8 mouse cellular contexts compared by ENCODE assay signal in the genomic region with DNA sequence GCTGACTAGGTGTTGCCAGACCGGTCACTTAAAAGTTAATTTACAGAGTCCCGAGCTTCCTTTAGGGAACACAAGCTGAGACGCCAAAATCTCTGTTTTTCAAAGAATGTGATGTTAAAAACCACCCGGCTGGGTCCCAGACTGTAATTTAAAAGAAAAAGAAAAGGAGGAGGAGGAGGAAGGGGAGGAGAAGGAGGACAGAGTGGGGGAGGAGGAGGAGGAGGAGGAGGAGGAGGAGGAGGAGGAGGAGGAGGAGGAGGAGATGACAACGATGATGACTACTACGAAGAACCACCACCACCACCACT. TPM values are rescaled to one million over a fixed set of nuclear protein-coding genes. Genes with fewer than 3 reads are reported as not detected.
DNase-seq lines count a peak whose midpoint lies in the region; ATAC-seq and TF ChIP-seq lines count a peak whose summit lies in the region.

No protein-coding gene starts in this region.

- peak overlapping the region; percentile 74 for H3K27ac ChIP-seq in heart, embryonic 13.5 days (replicated peaks)
- no peak overlapping the region for H3K27ac ChIP-seq in testis, adult 2 months (ENCODE audit: control insufficient read depth, insufficient read depth, low read depth, low read length)
- no peak overlapping the region for H3K27ac ChIP-seq in midbrain, embryonic 10.5 days (replicated peaks)

- peaks cover 22% of the 10 kb centered on the region for H3K4me1 ChIP-seq in heart, embryonic 13.5 days
- H3K4me1 ChIP-seq in testis, adult 2 months (ENCODE audit: control insufficient read depth, insufficient read depth, low read length) = peaks cover 7% of the 10 kb centered on the region
- H3K4me1 ChIP-seq in midbrain, embryonic 10.5 days = peaks cover 22% of the 10 kb centered on the region

- H3K27me3 ChIP-seq in heart, embryonic 13.5 days (replicated peaks) = 0 out of 2 replicates have a peak, but pooled peaks cover 4% of the 10 kb centered on the region
- H3K27me3 ChIP-seq in testis, adult 2 months (ENCODE audit: control insufficient read depth, insufficient read depth, low read length) = no peaks in the 10 kb centered on the region
- no peaks in the 10 kb centered on the region for H3K27me3 ChIP-seq in midbrain, embryonic 10.5 days (ENCODE audit: low read depth, poor library complexity, severe bottlenecking)

- 0 out of 2 replicates have a peak, but pooled peaks cover 7% of the 10 kb centered on the region for H3K9me3 ChIP-seq in heart, embryonic 13.5 days
- no peaks in the 10 kb centered on the region; the same call in 1 of the 2 replicates for H3K9me3 ChIP-seq in midbrain, embryonic 10.5 days (replicated peaks)

- no peak for TF ChIP-seq POLR2A in testis, adult 2 months (IDR thresholded peaks at IDR 0.05; ENCODE audit: control insufficient read depth, low read depth, low read length)

- 21% methylated on average over 6 of the region's 6 CpGs for WGBS in heart, embryonic 13.5 days
- 24% methylated on average over 6 of the region's 6 CpGs for WGBS in midbrain, embryonic 10.5 days

- peak overlapping the region; percentile 38 for H3K4me3 ChIP-seq in heart, embryonic 13.5 days
- H3K4me3 ChIP-seq in testis, adult 2 months (ENCODE audit: control insufficient read depth, low read depth, low read length) = peak overlapping the region; percentile 72
- H3K4me3 ChIP-seq in midbrain, embryonic 10.5 days = peak overlapping the region; percentile 47

- no peaks in the 10 kb centered on the region for H3K36me3 ChIP-seq in heart, embryonic 13.5 days
- H3K36me3 ChIP-seq in testis, adult 2 months (ENCODE audit: control insufficient read depth, insufficient read depth, low read length) = no peaks in the 10 kb centered on the region
- H3K36me3 ChIP-seq in midbrain, embryonic 10.5 days = no peaks in the 10 kb centered on the region

- peak overlapping the region; percentile 69 for H3K4me2 ChIP-seq in heart, embryonic 13.5 days

- TF ChIP-seq CTCF in testis, adult 2 months (IDR thresholded peaks at IDR 0.05; ENCODE audit: control insufficient read depth, insufficient read depth, insufficient replicate concordance, low read depth, low read length) = no peak

- no peak for ATAC-seq in heart, embryonic 13.5 days (ENCODE audit: extremely low read depth, insufficient number of reproducible peaks, low FRiP score, low TSS enrichment)

- no peak for DNase-seq in heart, adult 9 months (ENCODE audit: low spot score in 2 of 2)
- no peak for DNase-seq in testis, postnatal 10 days (ENCODE audit: low spot score)
- DNase-seq in midbrain, embryonic 10.5 days (ENCODE audit: low spot score) = no peak
- no peak for DNase-seq in spleen, postnatal 36 days (ENCODE audit: low spot score in 2 of 2)
- DNase-seq in thymus, postnatal 14 days = no peak
- DNase-seq in urinary bladder, adult 18-20 months (ENCODE audit: low spot score in 2 of 2) = no peak

- peak overlapping the region; percentile 33 for H3K9ac ChIP-seq in heart, embryonic 13.5 days

RNA-seq across cellular contexts. Expression of gene Cdrt4, which starts 30.3 kb away (rescaled TPM):
- not detected in 2 replicates for polyA plus RNA-seq in heart, embryonic 13.5 days (2015; fragmentation: Nextera tagmentation; extraction: Ambion mirVana)
- 330 and 374 TPM in 2 replicates for polyA plus RNA-seq in testis, adult 2 months (2012; rRNA removed)
- polyA plus RNA-seq in midbrain, embryonic 10.5 days (2016; fragmentation: Nextera tagmentation; extraction: Ambion mirVana) = not detected in 2 replicates

RNA-seq across cellular contexts. Expression of gene Tvp23b, which starts 41.4 kb away (rescaled TPM):
- polyA plus RNA-seq in heart, embryonic 13.5 days (2015; fragmentation: Nextera tagmentation; extraction: Ambion mirVana) = 47.7 and 52.3 TPM in 2 replicates
- polyA plus RNA-seq in testis, adult 2 months (2012; rRNA removed) = 21.3 and 25.5 TPM in 2 replicates
- 43.1 and 48.3 TPM in 2 replicates for polyA plus RNA-seq in midbrain, embryonic 10.5 days (2016; fragmentation: Nextera tagmentation; extraction: Ambion mirVana)

Comparison
In these comparisons a context has a peak if more than half of its experiments do, and no peak if none do; other contexts are left out.
1. RNA of gene Cdrt4, which starts 30.3 kb away (polyA plus RNA-seq): 330 to 374 TPM in testis, adult 2 months; not detected in heart, embryonic 13.5 days and not detected in midbrain, embryonic 10.5 days; every median in the first group is over 100 times any median in the second.
2. Peak in every context shown above with its lines, with median percentiles within 50 percentile points of each other: H3K4me3 ChIP-seq.